In the genomic region with DNA sequence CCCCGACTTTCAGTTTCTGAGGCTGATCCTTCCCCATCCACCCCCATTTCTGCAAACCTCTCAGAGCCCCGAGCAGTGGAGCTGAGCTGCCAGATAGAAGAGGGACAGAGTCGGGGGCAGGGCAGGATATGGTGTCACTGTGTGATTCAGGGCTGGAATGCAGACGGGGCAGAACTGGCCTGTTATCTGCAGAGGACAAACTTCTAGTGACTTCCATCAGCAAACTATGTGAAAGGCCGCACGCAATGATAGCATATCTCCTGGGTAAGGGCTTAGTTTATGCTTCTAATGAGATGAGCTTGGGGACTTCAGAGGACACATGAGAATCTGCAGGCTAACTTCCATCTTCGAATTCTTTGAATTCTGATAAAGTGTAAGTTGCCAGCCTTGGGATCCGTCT, we compare ENCODE assay signal across 13 mouse cellular contexts. TPM values are rescaled to one million over a fixed set of nuclear protein-coding genes. Genes with fewer than 3 reads are reported as not detected.
DNase-seq lines count a peak whose midpoint lies in the region; ATAC-seq and TF ChIP-seq lines count a peak whose summit lies in the region.
"Had no signal": no experiment of that assay in that cellular context is flagged by ENCODE, and none has a peak within 500 bp of the region (broad histone marks: within the 10 kb centered on the region; RNA-seq: fewer than 3 reads in every experiment).

No protein-coding gene starts in this region.

- H3K9ac ChIP-seq in lung, postnatal 0 days (replicated peaks; ENCODE audit: low read depth): no peak overlapping the region
- H3K9ac ChIP-seq in stomach, embryonic 15.5 days: no peak overlapping the region
- H3K9ac ChIP-seq in forebrain, embryonic 12.5 days: no peak overlapping the region
- H3K9ac ChIP-seq: hindbrain, embryonic 12.5 days; midbrain, embryonic 12.5 days had no signal

- no peaks in the 10 kb centered on the region for H3K36me3 ChIP-seq in lung, postnatal 0 days (ENCODE audit: insufficient read depth, low read length)
- H3K36me3 ChIP-seq in stomach, embryonic 15.5 days: no peaks in the 10 kb centered on the region
- no peaks in the 10 kb centered on the region for H3K36me3 ChIP-seq in forebrain, embryonic 12.5 days (replicated peaks)
- H3K36me3 ChIP-seq: hindbrain, embryonic 12.5 days; midbrain, embryonic 12.5 days had no signal

- no peak for TF ChIP-seq EP300 in lung, postnatal 0 days (IDR thresholded peaks at IDR 0.05)

- H3K4me1 ChIP-seq in lung, postnatal 0 days (ENCODE audit: insufficient read depth, low read depth, low read length): no peaks in the 10 kb centered on the region
- H3K4me1 ChIP-seq in stomach, embryonic 15.5 days: no peaks in the 10 kb centered on the region
- no peaks in the 10 kb centered on the region for H3K4me1 ChIP-seq in forebrain, embryonic 12.5 days
- H3K4me1 ChIP-seq: hindbrain, embryonic 12.5 days; midbrain, embryonic 12.5 days had no signal

- DNase-seq in lung, postnatal 0 days (ENCODE audit: low spot score): peak; percentile 19
- DNase-seq in lung, postnatal 14 days: no peak
- DNase-seq in kidney, postnatal 14 days: peak; percentile 28
- no peak for DNase-seq in layer of hippocampus, adult 9-11 months
- DNase-seq: cerebellum, adult 2 months; thymus, postnatal 14 days had no signal

- H3K4me2 ChIP-seq in lung, postnatal 0 days (replicated peaks; ENCODE audit: low read depth, low read length): no peak overlapping the region
- H3K4me2 ChIP-seq in stomach, embryonic 15.5 days: no peak overlapping the region
- no peak overlapping the region for H3K4me2 ChIP-seq in forebrain, embryonic 12.5 days
- H3K4me2 ChIP-seq: hindbrain, embryonic 12.5 days; midbrain, embryonic 12.5 days had no signal

- ATAC-seq in lung, postnatal 0 days: 0 out of 2 replicates have a peak, but pooled peaks have one; percentile 25
- peak; percentile 64 for ATAC-seq in common myeloid progenitor, adult 5-6 weeks (replicated peaks; ENCODE audit: low read depth, poor library complexity, severe bottlenecking)
- ATAC-seq in stomach, embryonic 15.5 days (ENCODE audit: insufficient read depth, low FRiP score, low read depth): peak; percentile 83; the same call in 1 of the 2 replicates
- no peak for ATAC-seq in forebrain, embryonic 12.5 days (ENCODE audit: low FRiP score)
- ATAC-seq: forebrain, embryonic 14.5 days had no signal

- TF ChIP-seq CTCF in lung, postnatal 0 days (IDR thresholded peaks at IDR 0.05): no peak

- H3K9me3 ChIP-seq in lung, postnatal 0 days (ENCODE audit: low read length): no peaks in the 10 kb centered on the region
- no peaks in the 10 kb centered on the region for H3K9me3 ChIP-seq in stomach, embryonic 15.5 days
- no peaks in the 10 kb centered on the region for H3K9me3 ChIP-seq in forebrain, embryonic 12.5 days
- H3K9me3 ChIP-seq: hindbrain, embryonic 12.5 days; midbrain, embryonic 12.5 days had no signal

- no peaks in the 10 kb centered on the region for H3K27me3 ChIP-seq in lung, postnatal 0 days (replicated peaks; ENCODE audit: insufficient read depth, low read length)
- H3K27me3 ChIP-seq in stomach, embryonic 15.5 days (replicated peaks): peaks cover 2% of the 10 kb centered on the region; the same call in 1 of the 2 replicates
- no peaks in the 10 kb centered on the region for H3K27me3 ChIP-seq in forebrain, embryonic 12.5 days
- H3K27me3 ChIP-seq: hindbrain, embryonic 12.5 days; midbrain, embryonic 12.5 days had no signal

- no peak overlapping the region for H3K27ac ChIP-seq in lung, postnatal 0 days (ENCODE audit: low read length)
- H3K27ac ChIP-seq in stomach, embryonic 15.5 days: no peak overlapping the region
- H3K27ac ChIP-seq in forebrain, embryonic 12.5 days: no peak overlapping the region
- H3K27ac ChIP-seq: hindbrain, embryonic 12.5 days; left cerebral cortex, adult 2 months; midbrain, embryonic 12.5 days had no signal

- WGBS in lung, postnatal 0 days: 28% methylated on average over 8 of the region's 8 CpGs
- WGBS in stomach, embryonic 15.5 days: 42% methylated on average over 8 of the region's 8 CpGs
- WGBS in forebrain, embryonic 12.5 days: 76% methylated on average over 8 of the region's 8 CpGs

- no peak overlapping the region for H3K4me3 ChIP-seq in lung, postnatal 0 days (ENCODE audit: low read depth, low read length)
- no peak overlapping the region for H3K4me3 ChIP-seq in stomach, embryonic 15.5 days (replicated peaks)
- H3K4me3 ChIP-seq in forebrain, embryonic 12.5 days (replicated peaks): no peak overlapping the region
- H3K4me3 ChIP-seq: hindbrain, embryonic 12.5 days; left cerebral cortex, adult 2 months; midbrain, embryonic 12.5 days had no signal

RNA-seq across cellular contexts. Expression of gene Pkd1l2, which starts 3.3 kb away (rescaled TPM):
- polyA plus RNA-seq in lung, postnatal 0 days (2015; fragmentation: Nextera tagmentation; extraction: Ambion mirVana): 0.06 TPM in 1 of 2 replicates, not detected in the other
- not detected in 2 replicates for total RNA-seq in common myeloid progenitor, adult 5-6 weeks (2017)
- 0.10 and 0.18 TPM in 2 replicates for polyA plus RNA-seq in stomach, embryonic 15.5 days (2015; fragmentation: Nextera tagmentation; extraction: Ambion mirVana)
- polyA plus RNA-seq in forebrain, embryonic 12.5 days (2016; fragmentation: Nextera tagmentation; extraction: Ambion mirVana): not detected in 2 replicates
- polyA plus RNA-seq: forebrain, embryonic 14.5 days; hindbrain, embryonic 12.5 days; midbrain, embryonic 12.5 days had no signal

RNA-seq across cellular contexts. Expression of gene Bco1, which starts 10.1 kb away (rescaled TPM):
- polyA plus RNA-seq in lung, postnatal 0 days (2015; fragmentation: Nextera tagmentation; extraction: Ambion mirVana): 0.10 TPM in 1 of 2 replicates, not detected in the other
- 0.19 and 1.3 TPM in 2 replicates for total RNA-seq in common myeloid progenitor, adult 5-6 weeks (2017)
- 1.1 and 1.2 TPM in 2 replicates for polyA plus RNA-seq in stomach, embryonic 15.5 days (2015; fragmentation: Nextera tagmentation; extraction: Ambion mirVana)
- polyA plus RNA-seq in forebrain, embryonic 12.5 days (2016; fragmentation: Nextera tagmentation; extraction: Ambion mirVana): 0.17 and 0.24 TPM in 2 replicates
- total RNA-seq: left cerebral cortex, adult 2 months had no signal
- polyA plus RNA-seq: forebrain, embryonic 14.5 days had no signal

Comparison
In these comparisons a context has a peak if more than half of its experiments do, and no peak if none do; other contexts are left out.
1. DNase-seq: peak in lung, postnatal 0 days (single experiment) and kidney, postnatal 14 days (single experiment); none in lung, postnatal 14 days (single experiment) and layer of hippocampus, adult 9-11 months (single experiment).